Mouse (Mus musculus): ENCODE data around the gene Olfr263. TPM values are rescaled to one million over a fixed set of nuclear protein-coding genes. Genes with fewer than 3 reads are reported as not detected.
"Not testable (repeated sequence)": the region's sequence is repeated elsewhere in the genome, so short reads cannot be mapped to it uniquely, and the experiment has no call there.

Gene Olfr263
- not detected in 2 replicates for polyA plus RNA-seq (2012; rRNA removed)

- DNase-seq; H3K27me3 ChIP-seq (ENCODE audit: control insufficient read depth, insufficient read depth, low read length); H3K27ac ChIP-seq (ENCODE audit: insufficient read depth, low read length); H3K4me3 ChIP-seq (replicated peaks; ENCODE audit: insufficient read depth, low read depth, low read length); H3K4me1 ChIP-seq (ENCODE audit: control insufficient read depth, insufficient read depth, low read length): not testable (repeated sequence)
- 77% methylated on average over 3 of the region's 3 CpGs for WGBS
Measured at GRCm38 (mm10) chr13:21129339-21129738, at the start of gene Olfr263. TSS of gene Olfr263 (plus strand) at chr13:21129639.

- no peaks in the 10 kb centered on the region for H3K4me1 ChIP-seq (ENCODE audit: control insufficient read depth, insufficient read depth, low read length)
- WGBS: 76% methylated on average over 2 of the region's 2 CpGs
- no peak for TF ChIP-seq POLR2A (IDR thresholded peaks at IDR 0.05; ENCODE audit: borderline replicate concordance, insufficient read depth, low read length)
- TF ChIP-seq CTCF (IDR thresholded peaks at IDR 0.05; ENCODE audit: borderline replicate concordance, insufficient read depth, low read depth, low read length): no peak
- H3K27me3 ChIP-seq (ENCODE audit: control insufficient read depth, insufficient read depth, low read length): no peaks in the 10 kb centered on the region
- H3K4me3 ChIP-seq (replicated peaks; ENCODE audit: insufficient read depth, low read depth, low read length): no peak overlapping the region
- H3K27ac ChIP-seq (ENCODE audit: insufficient read depth, low read length): no peak overlapping the region
- no peak for DNase-seq
Measured at GRCm38 (mm10) chr13:21082686-21083085, 46.8 kb upstream of the Olfr263 start.

GRCm38 (mm10) chr13:21109759-21110158, 19.7 kb upstream of the Olfr263 start:
- Histone ChIP-seq H3K27ac (ENCODE audit: insufficient read depth, low read length) (no peak overlapping the region), H3K27me3 (ENCODE audit: control insufficient read depth, insufficient read depth, low read length) (no peaks in the 10 kb centered on the region), H3K4me3 (replicated peaks; ENCODE audit: insufficient read depth, low read depth, low read length) (no peak overlapping the region), H3K4me1 (ENCODE audit: control insufficient read depth, insufficient read depth, low read length) (no peaks in the 10 kb centered on the region)
- no peak for DNase-seq
- TF ChIP-seq CTCF (IDR thresholded peaks at IDR 0.05; ENCODE audit: borderline replicate concordance, insufficient read depth, low read depth, low read length): no peak
- WGBS: 92% methylated on average over 3 of the region's 3 CpGs

- Histone ChIP-seq H3K4me3 (replicated peaks; ENCODE audit: insufficient read depth, low read depth, low read length) (no peak overlapping the region), H3K27ac (ENCODE audit: insufficient read depth, low read length) (no peak overlapping the region), H3K27me3 (ENCODE audit: control insufficient read depth, insufficient read depth, low read length) (no peaks in the 10 kb centered on the region), H3K4me1 (ENCODE audit: control insufficient read depth, insufficient read depth, low read length) (no peaks in the 10 kb centered on the region)
- no peak for DNase-seq
- no peak for TF ChIP-seq CTCF (IDR thresholded peaks at IDR 0.05; ENCODE audit: borderline replicate concordance, insufficient read depth, low read depth, low read length)
- no peak for TF ChIP-seq POLR2A (IDR thresholded peaks at IDR 0.05; ENCODE audit: borderline replicate concordance, insufficient read depth, low read length)
- WGBS: 67% methylated on average over 6 of the region's 6 CpGs
Measured at GRCm38 (mm10) chr13:21110441-21110840, 19.0 kb upstream of the Olfr263 start.

- DNase-seq: not testable (repeated sequence)
- WGBS: 58% methylated on average over 3 of the region's 3 CpGs
Measured at GRCm38 (mm10) chr13:21111183-21111582, 18.3 kb upstream of the Olfr263 start, which contains the start of gene Olfr1369-ps1. TSS of gene Olfr1369-ps1 (plus strand) at chr13:21111483.

GRCm38 (mm10) chr13:21114121-21114520, 15.3 kb upstream of the Olfr263 start:
- WGBS: 85% methylated on average over 4 of the region's 4 CpGs

More at GRCm38 (mm10) chr13:21111183-21111582, 18.3 kb upstream of the Olfr263 start, which contains the start of gene Olfr1369-ps1:
- H3K4me3 ChIP-seq (replicated peaks; ENCODE audit: insufficient read depth, low read depth, low read length); H3K27ac ChIP-seq (ENCODE audit: insufficient read depth, low read length); H3K4me1 ChIP-seq (ENCODE audit: control insufficient read depth, insufficient read depth, low read length); H3K27me3 ChIP-seq (ENCODE audit: control insufficient read depth, insufficient read depth, low read length): not testable (repeated sequence)

GRCm38 (mm10) chr13:21142421-21142820, 13.0 kb downstream of the Olfr263 start:
- no peak for TF ChIP-seq POLR2A (IDR thresholded peaks at IDR 0.05; ENCODE audit: borderline replicate concordance, insufficient read depth, low read length)
- TF ChIP-seq CTCF (IDR thresholded peaks at IDR 0.05; ENCODE audit: borderline replicate concordance, insufficient read depth, low read depth, low read length): peak; percentile 38; the same call in 1 of the 2 replicates
- Histone ChIP-seq H3K27ac (ENCODE audit: insufficient read depth, low read length) (no peak overlapping the region), H3K27me3 (ENCODE audit: control insufficient read depth, insufficient read depth, low read length) (no peaks in the 10 kb centered on the region; the same call in 1 of the 2 replicates), H3K4me1 (ENCODE audit: control insufficient read depth, insufficient read depth, low read length) (no peaks in the 10 kb centered on the region), H3K4me3 (replicated peaks; ENCODE audit: insufficient read depth, low read depth, low read length) (no peak overlapping the region)
- WGBS: 38% methylated on average over 8 of the region's 8 CpGs
- no peak for DNase-seq

More at GRCm38 (mm10) chr13:21114121-21114520, 15.3 kb upstream of the Olfr263 start:
- H3K4me3 ChIP-seq (replicated peaks; ENCODE audit: insufficient read depth, low read depth, low read length): no peak overlapping the region
- no peaks in the 10 kb centered on the region for H3K27me3 ChIP-seq (ENCODE audit: control insufficient read depth, insufficient read depth, low read length)
- H3K27ac ChIP-seq (ENCODE audit: insufficient read depth, low read length): no peak overlapping the region
- TF ChIP-seq POLR2A (IDR thresholded peaks at IDR 0.05; ENCODE audit: borderline replicate concordance, insufficient read depth, low read length) (no peak), CTCF (IDR thresholded peaks at IDR 0.05; ENCODE audit: borderline replicate concordance, insufficient read depth, low read depth, low read length) (no peak)
- no peak for DNase-seq
- no peaks in the 10 kb centered on the region for H3K4me1 ChIP-seq (ENCODE audit: control insufficient read depth, insufficient read depth, low read length)

GRCm38 (mm10) chr13:21145767-21146166, 16.3 kb downstream of the Olfr263 start, which contains the start of gene Olfr1368:
TSS of gene Olfr1368 (minus strand) at chr13:21145867.
- WGBS: 80% methylated on average over 4 of the region's 4 CpGs
- TF ChIP-seq POLR2A (IDR thresholded peaks at IDR 0.05; ENCODE audit: borderline replicate concordance, insufficient read depth, low read length) (no peak), CTCF (IDR thresholded peaks at IDR 0.05; ENCODE audit: borderline replicate concordance, insufficient read depth, low read depth, low read length) (no peak)
- no peaks in the 10 kb centered on the region for H3K27me3 ChIP-seq (ENCODE audit: control insufficient read depth, insufficient read depth, low read length)
- H3K4me1 ChIP-seq (ENCODE audit: control insufficient read depth, insufficient read depth, low read length): no peaks in the 10 kb centered on the region
- no peak for DNase-seq
- no peak within 1 kb of the TSS for H3K4me3 ChIP-seq (replicated peaks; ENCODE audit: insufficient read depth, low read depth, low read length)
- no peak within 1 kb of the TSS for H3K27ac ChIP-seq (ENCODE audit: insufficient read depth, low read length)
